Mouse (Mus musculus): Measurements from ENCODE around the gene Morc3. TPM values are rescaled to one million over a fixed set of nuclear protein-coding genes. Genes with fewer than 3 reads are reported as not detected.

Gene Morc3
- polyA plus RNA-seq (2012; ENCODE audit: low replicate concordance) = 11.4 and 20.7 TPM in 2 replicates

DNA sequence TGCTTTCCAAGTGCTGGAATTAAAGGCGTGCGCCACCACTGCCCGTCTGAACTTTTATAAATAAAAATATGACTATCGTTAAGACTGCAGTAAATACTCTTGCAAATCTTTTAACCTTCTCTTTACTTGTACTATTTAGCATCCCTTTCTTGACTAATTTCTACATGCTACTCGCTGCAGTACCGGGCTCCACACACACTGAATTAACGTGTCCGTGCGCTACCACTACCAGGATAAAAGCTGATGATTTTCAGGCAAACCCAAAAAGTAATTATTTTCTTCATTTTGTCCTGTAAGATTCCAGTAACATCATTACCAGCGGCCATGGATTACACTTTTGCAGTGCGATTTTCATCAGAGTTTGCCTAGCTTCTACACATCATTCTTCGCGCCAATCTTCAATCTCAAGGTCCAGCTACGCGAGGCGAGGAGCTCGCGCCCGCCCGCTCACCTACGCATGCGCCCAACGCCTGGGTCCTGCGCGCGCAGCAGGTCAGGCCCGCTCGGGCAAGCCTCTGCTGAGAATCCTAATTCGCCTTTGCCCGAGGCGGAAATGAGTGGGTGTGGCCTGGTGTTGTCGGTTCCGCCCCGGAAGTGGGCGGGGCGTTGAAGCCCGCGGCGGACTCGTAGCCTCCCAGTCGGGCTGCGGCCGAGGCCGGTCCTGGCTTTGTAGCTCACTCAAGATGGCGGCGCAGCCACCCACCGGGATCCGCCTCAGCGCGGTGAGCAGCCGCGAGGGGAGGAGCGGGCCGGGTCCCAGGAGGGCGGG is at the start of gene Morc3:
Gene Morc3, plus strand, starts transcription at position 495 of the 769 bp plus-strand sequence.

GRCm38 (mm10) chr16:93883423-93884085 is 51.6 kb downstream of the Morc3 start, which contains the start of gene Chaf1b:
Chaf1b (plus strand) TSS chr16:93883901.

Other genes starting within 250 kb of the Morc3 start
- gene Setd4, start 228.1 kb upstream of the Morc3 start, polyA plus RNA-seq (2012; ENCODE audit: low replicate concordance) = 3.5 and 4.2 TPM in 2 replicates
- 34.0 and 57.0 TPM in 2 replicates for gene Cbr1, start 226.3 kb upstream of the Morc3 start, polyA plus RNA-seq (2012; ENCODE audit: low replicate concordance)
- not detected in 2 replicates for gene Gm5678, start 204.0 kb upstream of the Morc3 start, polyA plus RNA-seq (2012; ENCODE audit: low replicate concordance)
- 3.7 and 7.8 TPM in 2 replicates for gene Cbr3, start 148.9 kb upstream of the Morc3 start, polyA plus RNA-seq (2012; ENCODE audit: low replicate concordance)
- gene Dop1b, start 120.2 kb upstream of the Morc3 start, polyA plus RNA-seq (2012; ENCODE audit: low replicate concordance) = 36.9 and 40.7 TPM in 2 replicates
- 12.0 and 19.2 TPM in 2 replicates for gene Chaf1b, start 51.8 kb downstream of the Morc3 start, polyA plus RNA-seq (2012; ENCODE audit: low replicate concordance)
- not detected in 2 replicates for gene Cldn14, start 176.7 kb downstream of the Morc3 start, polyA plus RNA-seq (2012; ENCODE audit: low replicate concordance)

Measured in hematopoietic multipotent progenitor cell, adult 10-12 weeks (in vitro differentiated cells).